Mouse (Mus musculus) embryonic facial prominence, embryonic 13.5 days (tissue): ENCODE results near the gene Gnat3. TPM values are rescaled to one million over a fixed set of nuclear protein-coding genes. Genes with fewer than 3 reads are reported as not detected.
"Not testable (repeated sequence)": the region's sequence is repeated elsewhere in the genome, so short reads cannot be mapped to it uniquely, and the experiment has no call there.

ENCODE experiments used
- ATAC-seq: fragments of 200-750 bp; cut with Nextera tagmentation; 2 replicates; pipeline ENCODE4 v1.8.0; 2017; ENCODE audit warnings: low read depth; ENCODE audit not compliant: insufficient number of reproducible peaks, insufficient read depth, low FRiP score, low TSS enrichment
- H3K27ac ChIP-seq: fragments of 300-500 bp; sonication (generic); 2 replicates; pipeline ENCODE4 v1.5.1; 2015; ENCODE audit warnings: moderate library complexity, mild to moderate bottlenecking, inconsistent platforms
- H3K27me3 ChIP-seq: fragments of 300-500 bp; sonication (generic); 2 replicates; pipeline ENCODE4 v1.6.1; 2015; ENCODE audit warnings: mild to moderate bottlenecking, inconsistent platforms
- H3K36me3 ChIP-seq: fragments of 300-500 bp; sonication (generic); 2 replicates; pipeline ENCODE4 v1.6.1; 2015; ENCODE audit warnings: mild to moderate bottlenecking, inconsistent platforms
- H3K4me1 ChIP-seq: fragments of 300-500 bp; sonication (generic); 2 replicates; pipeline ENCODE4 v1.6.1; 2015; ENCODE audit warnings: inconsistent platforms
- H3K4me2 ChIP-seq: fragments of 300-500 bp; sonication (generic); 2 replicates; pipeline ENCODE4 v1.6.1; 2015; ENCODE audit warnings: moderate library complexity, mild to moderate bottlenecking, inconsistent platforms
- H3K4me3 ChIP-seq: fragments of 300-500 bp; sonication (generic); 2 replicates; pipeline ENCODE4 v1.5.1; 2015; ENCODE audit warnings: mild to moderate bottlenecking, inconsistent platforms
- H3K9ac ChIP-seq: fragments of 300-500 bp; sonication (generic); 2 replicates; pipeline ENCODE4 v1.6.1; 2015; ENCODE audit warnings: mild to moderate bottlenecking, inconsistent platforms
- H3K9me3 ChIP-seq: fragments of 300-500 bp; sonication (generic); 2 replicates; pipeline ENCODE4 v1.6.1; 2016; ENCODE audit warnings: inconsistent platforms
- WGBS: fragments of 180-500 bp; shearing (Covaris S2); methylation state at CpG from one replicate; pipeline ENCODE4 v1.1.7; 2015; ENCODE audit warnings: mixed read lengths; 5-methylcytosine and 5-hydroxymethylcytosine counted together
- polyA plus RNA-seq: library from polyadenylated mRNA; unstranded; fragments of >200 nt; fragmentation: Nextera tagmentation; extraction: Ambion mirVana; gene quantifications from 2 replicates; pipeline ENCODE4 v1.2.1, GENCODE M21; 2015

Gnat3 gene
- polyA plus RNA-seq, result not detected in 2 replicates

DNA sequence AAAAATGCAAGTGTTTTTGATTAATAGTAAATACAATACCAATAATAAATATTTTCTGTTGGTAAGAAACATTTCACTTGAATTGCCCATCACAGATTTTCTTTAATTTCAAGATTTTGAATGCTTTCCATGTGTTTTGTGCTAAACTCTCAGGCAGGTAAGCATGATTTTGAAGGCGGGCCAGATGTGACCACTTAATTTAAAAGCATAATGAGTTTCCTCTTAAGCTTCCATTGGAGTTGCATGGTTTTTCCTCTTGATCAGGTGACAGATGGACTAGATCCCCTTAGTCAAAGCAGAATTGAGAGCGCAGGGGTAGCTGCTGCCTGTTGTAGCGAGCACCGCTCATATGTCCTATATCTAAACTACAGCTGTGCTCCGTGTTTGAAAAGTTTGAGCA is at the start of gene Gnat3:
Gene Gnat3, plus strand, starts transcription at position 301 of the 400 bp plus-strand sequence.
- Histone ChIP-seq H3K9me3 (no peaks in the 10 kb centered on the region), H3K27me3 (no peaks in the 10 kb centered on the region), H3K9ac (no peak within 1 kb of the TSS), H3K4me2 (no peak within 1 kb of the TSS), H3K4me1 (no peaks in the 10 kb centered on the region), H3K27ac (no peak within 1 kb of the TSS), H3K4me3 (no peak within 1 kb of the TSS), H3K36me3 (no peaks in the 10 kb centered on the region)
- 81% methylated on average over 5 of the region's 5 CpGs for WGBS
- ATAC-seq, result no peak

DNA sequence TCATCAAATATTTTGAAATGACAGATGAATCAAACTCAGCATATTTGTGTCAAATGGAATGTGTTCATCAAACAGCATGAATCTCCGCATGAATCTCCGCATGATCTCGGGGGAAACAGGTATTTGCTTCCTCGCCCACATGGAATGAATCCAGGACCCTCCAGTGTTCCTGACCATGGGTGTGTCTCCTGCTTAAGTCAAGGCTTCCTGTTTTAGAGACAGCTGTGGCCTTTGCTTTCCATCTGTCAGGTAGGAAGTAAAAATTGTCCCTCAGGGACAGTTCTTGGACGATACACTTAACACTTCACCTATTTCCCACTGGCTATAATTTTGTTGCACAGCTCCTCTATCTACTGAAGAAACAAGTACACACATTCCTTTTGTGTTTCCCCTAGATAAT is 43.4 kb upstream of the Gnat3 start:
- Histone ChIP-seq H3K27me3 (no peaks in the 10 kb centered on the region), H3K27ac (no peak overlapping the region), H3K4me3 (no peak overlapping the region), H3K9me3 (no peaks in the 10 kb centered on the region), H3K9ac (no peak overlapping the region), H3K36me3 (no peaks in the 10 kb centered on the region), H3K4me2 (no peak overlapping the region), H3K4me1 (no peaks in the 10 kb centered on the region)
- ATAC-seq, result no peak
- WGBS, result 64% methylated on average over 5 of the region's 5 CpGs

DNA sequence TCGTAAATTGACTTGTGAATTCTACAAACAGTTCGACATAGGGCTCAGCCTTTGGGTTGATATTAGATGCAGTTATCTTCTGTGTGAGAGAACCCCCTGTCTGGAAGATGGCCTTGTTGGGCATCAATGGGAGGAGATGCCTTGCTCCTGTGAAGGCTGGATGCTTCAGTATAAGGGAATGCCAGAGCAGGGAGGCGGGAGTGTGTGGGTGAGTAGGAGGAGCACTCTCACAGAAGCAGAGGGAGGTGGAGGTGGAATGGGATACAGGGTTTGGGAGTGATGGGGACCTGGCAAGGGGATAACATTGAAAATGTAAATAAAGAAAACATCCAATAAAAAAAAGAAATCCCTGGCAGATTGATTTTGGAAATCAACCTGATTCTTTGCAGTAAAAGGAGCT is 38.7 kb upstream of the Gnat3 start:
- ATAC-seq, result no peak
- Histone ChIP-seq H3K9ac (no peak overlapping the region), H3K4me1 (no peaks in the 10 kb centered on the region), H3K27ac (no peak overlapping the region), H3K4me3 (no peak overlapping the region), H3K4me2 (no peak overlapping the region), H3K36me3 (no peaks in the 10 kb centered on the region), H3K9me3 (no peaks in the 10 kb centered on the region), H3K27me3 (no peaks in the 10 kb centered on the region)
- WGBS, result 77% methylated on average over 3 of the region's 3 CpGs

- Histone ChIP-seq H3K27ac (no peak overlapping the region), H3K36me3 (no peaks in the 10 kb centered on the region), H3K4me1 (no peaks in the 10 kb centered on the region), H3K27me3 (no peaks in the 10 kb centered on the region), H3K9ac (no peak overlapping the region), H3K4me2 (no peak overlapping the region), H3K9me3 (no peaks in the 10 kb centered on the region), H3K4me3 (no peak overlapping the region)
- 53% methylated on average over 2 of the region's 2 CpGs for WGBS
- no peak for ATAC-seq
Observed at GRCm38 (mm10) chr5:17924085-17924518, 38.2 kb upstream of the Gnat3 start.

- H3K27ac ChIP-seq, result no peak overlapping the region
- H3K9me3 ChIP-seq, result no peaks in the 10 kb centered on the region
- no peak overlapping the region for H3K4me2 ChIP-seq
- H3K27me3 ChIP-seq, result no peaks in the 10 kb centered on the region
- H3K4me1 ChIP-seq, result no peaks in the 10 kb centered on the region
- H3K4me3 ChIP-seq, result no peak overlapping the region
- WGBS, result 44% methylated on average over 4 of the region's 4 CpGs
- no peak overlapping the region for H3K9ac ChIP-seq
- no peaks in the 10 kb centered on the region for H3K36me3 ChIP-seq
- ATAC-seq, result no peak
Observed at GRCm38 (mm10) chr5:17928471-17928870, 33.9 kb upstream of the Gnat3 start.

GRCm38 (mm10) chr5:17929006-17929567 is 33.3 kb upstream of the Gnat3 start:
- H3K27ac ChIP-seq, result no peak overlapping the region
- no peaks in the 10 kb centered on the region for H3K9me3 ChIP-seq
- H3K27me3 ChIP-seq, result no peaks in the 10 kb centered on the region
- H3K4me3 ChIP-seq, result no peak overlapping the region
- no peak overlapping the region for H3K4me2 ChIP-seq
- WGBS, result 56% methylated on average over 7 of the region's 7 CpGs
- no peak for ATAC-seq
- no peak overlapping the region for H3K9ac ChIP-seq
- H3K36me3 ChIP-seq, result no peaks in the 10 kb centered on the region
- H3K4me1 ChIP-seq, result no peaks in the 10 kb centered on the region

GRCm38 (mm10) chr5:17931588-17931987 is 30.8 kb upstream of the Gnat3 start:
- H3K4me2 ChIP-seq, H3K9ac ChIP-seq, H3K27me3 ChIP-seq, ATAC-seq, H3K36me3 ChIP-seq, H3K4me1 ChIP-seq, H3K4me3 ChIP-seq, H3K9me3 ChIP-seq, H3K27ac ChIP-seq: not testable (repeated sequence)
- WGBS, result 96% methylated on average over 2 of the region's 2 CpGs

GRCm38 (mm10) chr5:17934501-17934900 is 27.8 kb upstream of the Gnat3 start:
- no peaks in the 10 kb centered on the region for H3K4me1 ChIP-seq
- H3K4me2 ChIP-seq, result no peak overlapping the region
- H3K27ac ChIP-seq, result no peak overlapping the region
- WGBS, result 58% methylated on average over 1 of the region's 1 CpGs
- H3K36me3 ChIP-seq, result no peaks in the 10 kb centered on the region
- ATAC-seq, result no peak
- H3K4me3 ChIP-seq, result no peak overlapping the region
- H3K9me3 ChIP-seq, result no peaks in the 10 kb centered on the region
- H3K27me3 ChIP-seq, result no peaks in the 10 kb centered on the region
- H3K9ac ChIP-seq, result no peak overlapping the region

GRCm38 (mm10) chr5:17938170-17938939 is 24.0 kb upstream of the Gnat3 start:
- H3K27ac ChIP-seq, result no peak overlapping the region
- no peak overlapping the region for H3K4me3 ChIP-seq
- H3K4me1 ChIP-seq, result no peaks in the 10 kb centered on the region
- no peaks in the 10 kb centered on the region for H3K27me3 ChIP-seq
- H3K4me2 ChIP-seq, result no peak overlapping the region
- no peaks in the 10 kb centered on the region for H3K36me3 ChIP-seq
- no peak for ATAC-seq
- H3K9ac ChIP-seq, result no peak overlapping the region
- H3K9me3 ChIP-seq, result no peaks in the 10 kb centered on the region
- WGBS, result 50% methylated on average over 1 of the region's 1 CpGs

DNA sequence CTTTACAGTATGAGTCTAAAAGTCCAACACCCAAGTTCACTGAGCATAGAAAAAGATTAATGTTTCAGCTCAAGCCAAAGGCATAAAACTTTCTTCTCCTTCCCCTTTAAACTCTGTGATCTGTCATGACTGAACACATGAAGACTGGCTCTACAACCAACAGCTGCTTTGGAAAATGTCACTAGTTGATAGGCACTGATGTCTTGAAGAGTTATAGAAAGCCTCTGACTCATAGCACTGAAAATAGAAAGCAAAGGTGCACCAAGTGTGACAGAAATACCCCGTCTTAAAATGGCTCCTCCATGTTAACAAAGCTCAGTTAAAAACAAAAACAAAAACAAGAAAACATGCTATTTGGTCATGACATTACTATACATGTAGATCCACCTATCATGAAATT is 5.9 kb upstream of the Gnat3 start:
- no peak overlapping the region for H3K4me3 ChIP-seq
- H3K4me1 ChIP-seq, result no peaks in the 10 kb centered on the region
- H3K27me3 ChIP-seq, result no peaks in the 10 kb centered on the region
- H3K27ac ChIP-seq, result no peak overlapping the region
- H3K4me2 ChIP-seq, result no peak overlapping the region
- H3K9me3 ChIP-seq, result no peaks in the 10 kb centered on the region
- no peak overlapping the region for H3K9ac ChIP-seq
- no peak for ATAC-seq
- 73% methylated on average over 1 of the region's 1 CpGs for WGBS
- no peaks in the 10 kb centered on the region for H3K36me3 ChIP-seq

DNA sequence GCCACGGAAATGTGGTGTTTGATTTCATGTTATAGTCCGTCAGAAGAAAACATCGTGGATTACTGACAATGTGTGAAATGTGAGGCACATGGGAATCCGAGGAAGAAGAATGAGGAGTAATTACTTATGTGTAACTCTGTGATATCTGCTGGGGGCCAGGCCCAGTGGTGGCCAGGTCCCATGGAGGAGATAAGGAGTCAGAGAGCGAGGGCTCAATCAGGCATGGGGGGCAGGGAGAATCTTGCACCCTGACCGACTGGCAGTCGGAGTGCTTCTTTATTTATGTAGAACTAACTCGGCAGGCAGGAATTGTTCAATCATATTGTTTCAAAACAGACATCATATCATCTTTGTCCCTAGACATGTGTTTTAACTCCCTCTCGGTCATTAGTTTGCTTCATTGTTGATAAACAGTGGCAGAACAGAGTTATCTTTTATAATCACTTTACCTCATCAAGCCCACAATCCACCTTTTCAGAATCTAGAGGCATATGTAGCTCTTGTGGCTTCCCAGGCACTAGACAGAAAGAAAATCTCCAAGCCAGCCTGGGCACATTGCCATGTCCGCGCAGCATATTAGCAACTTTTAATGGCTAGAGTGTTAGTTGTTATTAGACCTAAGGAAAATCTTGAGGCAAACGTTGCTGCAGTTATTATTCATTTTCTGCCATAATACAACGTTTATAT is 7.5 kb downstream of the Gnat3 start:
- H3K27me3 ChIP-seq, result no peaks in the 10 kb centered on the region

GRCm38 (mm10) chr5:17970391-17970730 is 8.0 kb downstream of the Gnat3 start:
- Histone ChIP-seq H3K9ac (no peak overlapping the region), H3K4me1 (no peaks in the 10 kb centered on the region), H3K4me3 (no peak overlapping the region), H3K27me3 (no peaks in the 10 kb centered on the region), H3K4me2 (no peak overlapping the region), H3K9me3 (no peaks in the 10 kb centered on the region), H3K36me3 (no peaks in the 10 kb centered on the region), H3K27ac (no peak overlapping the region)
- ATAC-seq, result no peak
- WGBS, result 92% methylated on average over 3 of the region's 3 CpGs

More for the DNA sequence above, 7.5 kb downstream of the Gnat3 start:
- Histone ChIP-seq H3K4me2 (no peak overlapping the region), H3K9ac (no peak overlapping the region), H3K36me3 (no peaks in the 10 kb centered on the region), H3K4me1 (no peaks in the 10 kb centered on the region), H3K27ac (no peak overlapping the region), H3K4me3 (no peak overlapping the region), H3K9me3 (no peaks in the 10 kb centered on the region)
- no peak for ATAC-seq
- 72% methylated on average over 13 of the region's 13 CpGs for WGBS
